Mouse (Mus musculus): ENCODE data around the gene Ubl3.

DNA sequence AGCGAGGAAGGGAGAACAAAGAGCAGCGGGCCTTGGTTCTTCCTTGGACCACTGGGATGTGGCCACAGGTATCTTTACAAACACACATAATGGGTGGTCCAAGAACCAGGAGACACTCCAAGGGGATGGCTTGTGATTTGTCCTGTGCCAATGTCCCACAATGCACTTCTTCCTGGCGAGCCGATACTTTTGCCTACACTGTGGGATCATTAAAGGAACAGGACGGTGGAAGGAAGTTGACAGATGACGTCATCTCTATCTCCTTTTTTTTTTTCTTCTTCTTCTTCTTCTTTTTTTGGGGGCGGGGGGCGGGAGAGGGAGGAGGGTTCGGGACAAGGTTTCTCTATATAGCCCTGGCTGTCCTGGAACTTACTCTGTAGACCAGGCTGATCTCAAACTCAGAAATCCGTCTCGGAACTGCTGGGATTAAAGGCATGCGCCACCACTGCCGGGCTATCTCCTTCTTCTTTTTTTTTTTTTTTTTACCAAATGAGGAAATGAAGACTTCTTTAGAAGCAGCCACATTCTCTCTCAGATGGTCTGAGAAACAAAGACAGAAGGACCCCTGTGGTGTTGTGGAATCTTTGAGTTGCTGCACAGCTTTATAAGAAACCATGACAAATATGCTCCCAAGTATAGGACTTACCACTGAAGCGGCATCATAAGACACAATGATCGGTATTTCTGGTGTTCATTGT is 6.8 kb upstream of the Ubl3 start:
- no peak for TF ChIP-seq CTCF (IDR thresholded peaks at IDR 0.05; ENCODE audit: insufficient read depth, low read length)
- TF ChIP-seq POLR2A (IDR thresholded peaks at IDR 0.05; ENCODE audit: borderline replicate concordance, extremely low read depth, low read depth, low read length) = no peak

All from lung, adult 2 months (tissue).